Mouse (Mus musculus): ENCODE measurements around the gene Ifrd1.

The Ifrd1 gene

GRCm38 (mm10) chr12:40243241-40243640, 5.1 kb downstream of the Ifrd1 start:
- no peak for DNase-seq (ENCODE audit: extremely low spot score, low spot score)

- no peak for DNase-seq (ENCODE audit: extremely low spot score, low spot score)
Observed at GRCm38 (mm10) chr12:40239161-40239560, 9.1 kb downstream of the Ifrd1 start.

- no peak for DNase-seq (ENCODE audit: extremely low spot score, low spot score)
Observed at GRCm38 (mm10) chr12:40232231-40232630, 16.1 kb downstream of the Ifrd1 start.

- no peak for DNase-seq (ENCODE audit: extremely low spot score, low spot score)
Observed at GRCm38 (mm10) chr12:40231632-40232031, 16.7 kb downstream of the Ifrd1 start.

GRCm38 (mm10) chr12:40224171-40224880, 24.0 kb downstream of the Ifrd1 start:
- no peak for DNase-seq (ENCODE audit: extremely low spot score, low spot score)

GRCm38 (mm10) chr12:40223676-40224075, 24.6 kb downstream of the Ifrd1 start:
- DNase-seq (ENCODE audit: extremely low spot score, low spot score) = no peak

- peak; percentile 98 for DNase-seq (ENCODE audit: extremely low spot score, low spot score)
Observed at GRCm38 (mm10) chr12:40223082-40223619, 25.2 kb downstream of the Ifrd1 start.

GRCm38 (mm10) chr12:40222251-40223081, 25.8 kb downstream of the Ifrd1 start:
- DNase-seq (ENCODE audit: extremely low spot score, low spot score) = peak; percentile 93

GRCm38 (mm10) chr12:40221611-40222010, 26.7 kb downstream of the Ifrd1 start:
- no peak for DNase-seq (ENCODE audit: extremely low spot score, low spot score)

GRCm38 (mm10) chr12:40220896-40221295, 27.4 kb downstream of the Ifrd1 start:
- DNase-seq (ENCODE audit: extremely low spot score, low spot score) = no peak

GRCm38 (mm10) chr12:40220001-40220570, 28.2 kb downstream of the Ifrd1 start:
- no peak for DNase-seq (ENCODE audit: extremely low spot score, low spot score)

GRCm38 (mm10) chr12:40218430-40218945, 29.8 kb downstream of the Ifrd1 start:
- DNase-seq (ENCODE audit: extremely low spot score, low spot score) = no peak

GRCm38 (mm10) chr12:40217776-40218175, 30.5 kb downstream of the Ifrd1 start:
- no peak for DNase-seq (ENCODE audit: extremely low spot score, low spot score)

GRCm38 (mm10) chr12:40214888-40215876, 33.1 kb downstream of the Ifrd1 start:
- DNase-seq (ENCODE audit: extremely low spot score, low spot score) = no peak

GRCm38 (mm10) chr12:40209049-40209448, 39.3 kb downstream of the Ifrd1 start:
- DNase-seq (ENCODE audit: extremely low spot score, low spot score) = no peak

GRCm38 (mm10) chr12:40207909-40208308, 40.4 kb downstream of the Ifrd1 start:
- DNase-seq (ENCODE audit: extremely low spot score, low spot score) = no peak

- DNase-seq (ENCODE audit: extremely low spot score, low spot score) = no peak
Observed at GRCm38 (mm10) chr12:40202161-40203035, 45.9 kb downstream of the Ifrd1 start.

GRCm38 (mm10) chr12:40200484-40201235, 47.6 kb downstream of the Ifrd1 start:
- DNase-seq (ENCODE audit: extremely low spot score, low spot score) = no peak
